Mouse (Mus musculus): ENCODE data around the gene Lrrc28. TPM values are rescaled to one million over a fixed set of nuclear protein-coding genes. Genes with fewer than 3 reads are reported as not detected.
"Not testable (repeated sequence)": the region's sequence is repeated elsewhere in the genome, so short reads cannot be mapped to it uniquely, and the experiment has no call there.

The Lrrc28 gene
- total RNA-seq, 1 experiment from 2014 or later = 22.0 TPM

DNA sequence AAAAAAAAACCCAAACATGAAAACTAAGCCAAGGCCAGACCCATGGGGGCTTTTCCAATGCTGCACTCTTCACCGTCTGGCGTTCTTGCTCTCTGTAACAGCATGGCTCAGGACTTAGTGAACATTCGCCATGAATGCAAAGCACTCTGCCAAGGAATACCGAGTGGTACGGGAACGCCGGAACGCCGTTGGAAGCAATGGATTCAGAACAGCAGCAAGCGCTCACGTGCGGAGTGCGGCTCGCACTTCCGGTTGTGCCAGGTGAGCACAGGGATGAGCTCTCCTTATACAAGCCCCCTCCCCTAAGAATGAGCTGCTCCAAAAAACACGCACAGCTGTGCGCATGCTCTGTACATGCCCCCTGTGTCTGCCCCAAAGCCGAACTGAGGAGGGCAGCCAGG lies 116.2 kb downstream of the Lrrc28 start:
- DNase-seq = no peak

- peak; percentile 56 for DNase-seq
These were observed 116.8 kb downstream of the Lrrc28 start for GRCm38 (mm10) chr7:67528063-67528811.

DNA sequence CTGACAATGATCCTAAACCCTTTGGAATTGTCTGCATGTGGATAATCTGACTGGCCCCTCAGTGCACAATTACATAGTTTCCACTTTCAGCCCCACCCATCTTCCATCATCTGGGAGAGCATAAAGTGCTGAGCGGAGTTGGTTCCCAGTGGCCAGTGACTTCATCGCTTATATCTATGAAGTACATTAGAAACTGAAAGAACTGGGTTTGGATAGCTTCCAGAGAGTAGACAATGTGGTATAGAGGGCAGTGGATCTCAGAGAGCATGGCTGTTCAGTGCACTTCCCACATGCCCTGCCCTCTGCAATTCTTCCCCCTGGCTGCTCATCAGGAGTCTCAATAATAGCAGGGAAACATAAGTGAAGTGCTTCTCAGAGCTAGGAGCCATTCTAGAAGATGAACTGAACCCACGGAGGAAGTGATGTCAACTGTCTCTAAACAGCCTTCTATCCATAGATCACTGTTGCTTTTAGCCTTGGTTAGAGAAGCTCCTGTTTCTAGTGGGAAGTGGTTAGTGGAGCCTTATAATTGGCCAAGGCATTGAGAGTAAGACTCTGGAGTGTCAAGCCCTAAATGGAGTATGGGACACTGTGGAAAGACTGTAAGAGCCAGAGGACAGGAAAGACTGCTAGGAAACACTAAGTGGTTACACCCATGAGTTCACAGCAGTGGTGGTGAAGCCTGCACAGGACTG lies 119.0 kb downstream of the Lrrc28 start:
- DNase-seq = no peak

GRCm38 (mm10) chr7:67524069-67524468 lies 121.0 kb downstream of the Lrrc28 start:
- DNase-seq = not testable (repeated sequence)

DNA sequence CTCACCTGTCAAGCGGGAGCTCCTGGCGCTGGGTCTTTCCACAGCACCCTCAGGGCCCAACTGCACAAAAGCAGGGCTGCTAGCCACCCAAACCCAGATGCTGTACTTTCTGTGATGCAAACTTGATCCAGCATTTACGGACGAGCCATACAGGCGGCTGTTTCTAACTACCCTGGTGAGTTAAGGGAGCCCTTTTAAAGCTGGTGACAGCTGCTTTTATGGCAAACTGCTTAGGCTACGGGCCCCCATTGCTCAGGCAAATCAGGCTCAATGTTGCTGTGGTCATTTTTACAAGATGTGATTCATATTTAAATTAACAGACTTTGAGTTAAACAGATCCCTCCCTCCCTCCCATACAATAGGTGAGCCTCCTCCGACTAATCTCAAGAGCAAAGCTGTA lies 121.7 kb downstream of the Lrrc28 start:
- no peak for DNase-seq

DNA sequence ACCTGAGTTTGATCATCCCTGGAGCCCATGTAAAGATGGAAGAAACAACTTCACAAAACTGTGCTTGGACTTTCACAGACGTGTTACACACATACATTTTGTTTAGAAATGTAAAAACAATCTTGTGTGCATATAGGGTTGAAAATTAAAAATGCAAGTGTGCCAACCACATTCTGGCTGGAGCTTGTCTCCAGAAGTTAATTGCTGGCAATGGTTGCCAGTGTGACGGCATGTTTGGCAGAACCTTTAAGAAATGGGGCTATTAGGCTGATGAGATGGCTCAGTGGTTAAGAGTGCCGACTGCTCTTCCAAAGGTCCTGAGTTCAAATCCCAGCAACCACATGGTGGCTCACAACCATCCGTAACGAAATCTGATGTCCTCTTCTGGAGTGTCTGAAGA lies 123.3 kb downstream of the Lrrc28 start:
- not testable (repeated sequence) for DNase-seq

DNA sequence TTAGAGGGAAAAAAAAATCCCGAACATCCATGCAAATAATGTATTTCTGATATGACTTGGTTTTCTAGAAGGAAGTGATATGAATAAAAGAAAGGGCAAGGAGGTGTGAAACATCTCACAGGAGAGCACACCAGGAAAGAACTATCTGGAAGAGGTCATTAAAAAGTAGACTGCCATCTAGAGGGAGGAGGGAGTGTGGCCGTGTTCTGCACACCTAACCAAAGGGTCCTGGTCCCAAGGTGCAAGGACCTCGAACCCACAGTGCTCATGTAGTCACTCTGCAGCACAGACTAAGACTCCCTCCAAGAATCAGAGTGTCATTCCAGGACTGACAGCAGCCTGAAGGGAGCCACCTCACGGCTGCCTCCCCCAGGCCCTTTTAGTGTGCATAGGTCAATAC lies 124.1 kb downstream of the Lrrc28 start:
- no peak for DNase-seq

GRCm38 (mm10) chr7:67520001-67520400 lies 125.1 kb downstream of the Lrrc28 start:
- DNase-seq = no peak

DNA sequence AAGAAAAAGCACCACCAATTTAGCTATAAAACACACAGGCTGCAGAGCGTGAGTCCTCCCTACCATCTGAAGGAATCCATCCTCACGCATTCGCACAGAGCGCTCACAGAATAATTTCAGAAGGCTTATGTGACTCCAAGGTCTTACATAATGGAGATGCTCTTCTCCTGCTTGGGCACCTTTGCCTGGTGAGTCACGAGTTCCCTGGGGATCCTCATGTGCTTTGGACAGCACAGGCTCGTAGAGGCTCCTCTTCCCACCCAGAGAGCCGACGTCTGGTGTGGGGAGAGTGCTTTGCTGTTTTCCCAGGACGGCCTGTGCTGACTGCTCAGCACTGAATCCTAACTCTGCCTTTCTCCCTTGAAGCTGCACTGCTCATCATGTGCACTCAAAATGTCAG lies 129.4 kb downstream of the Lrrc28 start:
- DNase-seq = no peak

- no peak for DNase-seq
These were observed 130.2 kb downstream of the Lrrc28 start for GRCm38 (mm10) chr7:67514893-67515292.

DNA sequence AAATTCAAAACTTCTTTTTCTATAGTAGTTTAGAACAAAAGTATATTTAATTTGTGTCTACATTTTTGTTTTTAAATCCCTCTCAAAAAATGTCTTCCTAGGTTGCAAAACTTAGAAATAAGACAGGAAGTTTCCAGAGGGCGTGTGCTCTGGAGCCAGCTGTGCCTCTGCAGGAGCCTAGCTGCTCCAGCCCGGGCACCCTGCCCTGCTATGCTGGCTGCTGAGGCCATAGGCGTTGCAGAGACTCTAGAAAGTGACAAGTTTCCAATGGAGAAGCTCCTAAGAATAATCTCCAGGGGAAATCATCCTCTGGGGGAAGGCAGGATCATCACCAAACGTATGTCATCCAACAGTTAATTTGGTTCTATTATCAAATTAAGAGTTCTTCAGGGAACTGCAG lies 130.7 kb downstream of the Lrrc28 start:
- no peak for DNase-seq

- no peak for DNase-seq
These were observed 131.4 kb downstream of the Lrrc28 start for GRCm38 (mm10) chr7:67513656-67514055.

DNA sequence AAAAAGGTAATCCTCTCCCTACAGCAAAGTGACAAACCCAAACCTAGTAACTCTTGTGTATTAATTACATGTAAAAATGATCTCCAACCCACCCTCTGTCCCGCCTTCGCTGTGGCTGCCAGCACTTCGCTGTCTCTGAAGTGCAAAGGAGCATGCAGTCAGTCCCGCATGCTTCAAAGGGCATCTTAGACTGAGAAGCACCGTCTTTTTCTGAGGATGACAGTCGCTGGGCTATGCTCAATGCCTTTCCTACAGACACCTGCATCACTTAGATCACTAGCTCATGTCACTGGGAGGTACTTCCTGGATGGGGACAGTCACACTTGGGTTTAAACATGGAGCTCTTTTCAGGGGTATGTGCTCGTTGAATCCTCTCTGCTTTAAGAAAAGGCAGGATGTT lies 133.5 kb downstream of the Lrrc28 start:
- DNase-seq = no peak

- no peak for DNase-seq
These were observed 141.6 kb downstream of the Lrrc28 start for GRCm38 (mm10) chr7:67503281-67504010.

GRCm38 (mm10) chr7:67502631-67503030 lies 142.4 kb downstream of the Lrrc28 start:
- no peak for DNase-seq

DNA sequence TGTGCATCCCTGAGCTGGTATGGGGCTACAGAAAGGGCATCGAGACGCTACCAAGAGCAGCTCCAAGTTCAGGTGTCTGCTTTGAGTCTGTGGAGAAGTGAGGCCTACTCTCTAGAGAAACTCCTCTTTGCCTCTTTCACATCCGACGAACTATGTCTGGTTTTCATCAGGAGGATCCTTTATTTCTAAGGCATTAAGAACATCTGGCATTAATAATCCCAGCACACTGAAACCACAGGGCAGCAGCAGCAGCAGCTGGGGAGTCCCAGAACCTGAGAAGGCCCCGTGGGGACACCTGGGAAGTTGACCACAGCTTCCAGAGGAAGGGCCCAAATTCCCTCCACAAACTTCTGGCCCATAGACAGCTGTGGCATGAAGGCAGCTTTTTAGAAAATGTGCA lies 144.2 kb downstream of the Lrrc28 start:
- no peak for DNase-seq

DNA sequence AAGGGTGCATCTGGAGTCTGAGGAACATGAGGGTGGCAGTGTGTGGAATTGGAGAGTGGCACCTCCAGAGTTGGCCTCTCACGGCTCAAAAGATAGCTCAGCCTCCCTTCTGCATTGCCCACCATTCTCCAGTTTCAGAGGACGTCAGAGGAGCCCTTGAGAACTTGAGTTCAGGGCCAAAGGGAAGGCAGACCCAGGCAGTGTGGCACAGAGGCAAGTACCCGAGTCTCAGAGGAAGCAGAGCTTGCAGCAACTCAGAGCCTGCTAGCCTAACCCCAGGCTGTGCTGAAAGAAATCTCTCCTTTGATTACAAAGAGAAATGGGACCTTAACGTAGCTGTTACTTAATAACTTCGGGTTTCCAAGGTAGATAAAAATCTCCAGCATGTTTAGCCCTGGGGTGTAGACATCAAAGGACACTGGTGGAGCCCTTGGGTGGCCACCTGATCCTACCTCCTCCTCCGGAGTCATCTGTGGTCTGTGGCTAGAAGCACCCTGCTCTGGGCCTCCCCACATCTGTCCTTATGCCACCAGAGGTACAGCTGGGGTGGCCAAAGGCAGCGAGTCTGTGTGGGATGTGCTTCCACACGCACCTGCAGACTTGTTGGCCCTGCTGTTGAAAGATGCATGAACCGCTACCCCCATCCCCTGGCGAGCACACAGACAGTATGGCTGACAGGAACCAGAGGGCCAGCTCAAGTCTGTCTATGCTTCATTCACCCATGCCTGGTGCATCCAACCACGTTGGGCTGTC lies 144.8 kb downstream of the Lrrc28 start:
- no peak for DNase-seq

DNA sequence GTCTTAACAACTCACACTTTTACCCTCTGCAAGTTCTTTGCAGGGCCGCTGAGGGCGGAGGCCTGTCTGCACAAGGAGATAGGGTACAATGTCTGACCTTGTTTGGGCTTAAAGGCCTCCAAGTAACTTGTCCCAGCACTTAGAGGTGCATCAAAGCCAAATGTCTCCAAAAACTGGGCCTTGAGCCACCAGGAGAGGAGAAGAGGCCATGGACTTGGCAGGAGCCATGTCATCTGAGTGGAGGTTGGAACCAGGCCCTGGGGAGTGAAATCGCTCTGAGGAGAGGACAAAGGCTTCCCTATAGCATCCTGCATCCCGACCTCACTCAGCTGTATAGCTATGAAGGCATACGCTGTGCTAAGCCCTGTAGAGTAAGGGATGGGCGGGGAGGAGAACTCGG lies 145.6 kb downstream of the Lrrc28 start:
- DNase-seq = peak; percentile 32

GRCm38 (mm10) chr7:67493795-67494687 lies 151.0 kb downstream of the Lrrc28 start:
- DNase-seq = no peak

DNA sequence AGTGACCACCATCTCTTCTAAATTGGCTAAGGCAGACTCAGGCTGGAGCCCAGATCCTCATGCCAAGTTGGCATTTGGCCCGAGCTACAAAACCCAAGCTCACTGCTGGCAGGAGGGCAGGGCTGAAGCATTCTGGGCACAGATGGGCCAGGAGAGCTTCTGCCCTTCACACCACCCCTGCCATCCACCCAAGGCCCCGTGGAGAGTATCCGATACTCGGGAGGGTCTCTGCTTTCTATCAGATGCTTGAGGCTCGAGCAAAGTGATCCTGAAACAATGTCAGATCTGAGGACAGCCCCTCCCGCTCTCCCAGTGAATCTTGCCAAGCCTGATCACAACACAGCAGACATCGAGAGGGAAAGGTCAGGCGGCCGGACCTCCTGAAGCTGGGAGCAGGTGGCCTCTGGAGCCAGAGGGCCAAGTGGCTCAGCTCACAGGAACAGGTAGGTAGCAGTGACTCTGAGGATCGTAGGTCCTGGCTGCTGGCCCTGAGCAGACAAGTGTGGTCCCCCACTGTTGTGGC lies 157.1 kb downstream of the Lrrc28 start:
- DNase-seq = peak; percentile 80

Measured in adrenal gland, postnatal 25 days (tissue).